Mouse (Mus musculus) right cerebral cortex, adult 18-20 months (tissue): ENCODE results near the gene Tax1bp1.
"Not testable (repeated sequence)": the region's sequence is repeated elsewhere in the genome, so short reads cannot be mapped to it uniquely, and the experiment has no call there.

Experiments used
- DNase-seq: peaks from one replicate; pipeline ENCODE4 v3.0.0; 2022; ENCODE audit warnings: mixed read lengths

The Tax1bp1 gene

DNA sequence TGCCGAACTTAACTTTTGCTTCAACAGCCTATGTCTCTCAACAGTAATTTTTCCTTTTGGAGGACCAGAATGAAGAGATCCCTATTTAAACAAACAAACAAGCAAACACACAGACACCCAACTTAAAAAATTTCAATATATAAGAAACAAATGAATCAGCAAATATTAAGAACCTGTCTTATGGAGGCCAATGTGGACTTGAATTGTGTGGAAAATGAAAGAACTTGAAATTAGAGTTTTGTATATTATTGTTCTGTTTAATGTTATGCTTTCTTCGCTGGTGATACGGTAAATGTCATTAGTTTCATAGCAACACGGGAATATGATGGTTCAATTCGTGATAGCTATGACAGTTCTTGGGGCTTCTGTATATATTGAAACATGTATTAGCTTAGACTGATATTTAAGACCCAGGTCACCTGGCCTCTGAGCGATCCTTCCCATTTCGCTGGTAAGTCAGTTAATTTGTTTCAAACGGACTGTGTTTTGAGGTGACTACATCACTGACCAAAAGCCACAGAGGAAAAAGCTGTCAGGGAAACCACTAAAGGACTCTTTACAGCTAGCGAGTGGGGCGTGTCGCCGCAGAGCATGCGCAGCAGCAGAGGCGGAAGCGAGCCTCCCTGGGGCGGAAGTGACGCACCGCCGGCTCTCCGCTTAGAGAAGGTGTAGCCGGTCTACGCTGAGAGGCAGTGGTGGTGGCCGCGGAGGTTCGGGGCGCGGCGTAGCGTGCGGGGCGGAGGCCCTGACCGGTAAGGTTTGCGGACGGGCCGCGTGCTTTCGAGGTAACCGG is at the start of gene Tax1bp1:
Tax1bp1 (plus strand) TSS at position 626 of the 793 bp plus-strand sequence.
- DNase-seq, result peak; percentile 95

- no peak for DNase-seq
Observed at GRCm38 (mm10) chr6:52667641-52668040, 45.9 kb upstream of the Tax1bp1 start.

GRCm38 (mm10) chr6:52669878-52670277 is 43.7 kb upstream of the Tax1bp1 start:
- not testable (repeated sequence) for DNase-seq

DNA sequence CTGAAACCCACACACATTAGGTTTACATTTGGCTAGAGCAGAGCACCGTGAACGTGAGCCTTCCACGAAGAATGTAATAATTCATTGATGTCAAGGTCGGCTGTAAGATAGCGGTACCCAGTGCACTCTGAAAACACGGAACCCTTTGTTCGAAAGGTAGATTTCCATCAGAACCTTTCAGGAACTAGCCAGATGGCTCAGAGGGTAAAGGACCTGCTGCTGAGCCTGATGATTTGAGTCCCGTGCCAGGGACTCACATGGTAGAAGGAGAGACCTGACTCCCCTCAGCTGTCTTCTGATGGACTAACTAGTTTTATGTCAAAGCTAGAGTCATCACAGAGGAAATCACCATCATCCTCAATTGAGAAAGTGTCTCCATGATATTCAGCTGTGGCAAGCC is 41.7 kb upstream of the Tax1bp1 start:
- no peak for DNase-seq

GRCm38 (mm10) chr6:52672539-52672938 is 41.0 kb upstream of the Tax1bp1 start:
- no peak for DNase-seq

DNA sequence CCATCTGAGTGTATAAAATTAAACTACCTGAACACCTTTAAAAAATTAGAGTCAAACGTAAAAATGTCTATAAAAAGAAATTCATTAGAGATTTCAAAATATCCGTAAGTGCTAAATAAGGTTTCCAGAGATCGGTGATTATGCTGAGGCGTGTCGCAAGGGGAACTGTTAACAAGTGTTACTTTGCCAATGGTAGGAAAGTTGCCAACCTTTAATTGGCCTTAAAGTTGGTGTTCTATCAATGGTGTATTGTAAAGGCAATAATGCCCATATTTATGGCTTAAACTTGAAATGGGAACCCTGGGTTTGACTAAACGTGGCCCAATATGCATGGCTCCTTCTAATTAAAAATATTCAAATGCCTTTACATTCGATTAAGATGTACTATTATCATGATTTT is 39.8 kb upstream of the Tax1bp1 start:
- no peak for DNase-seq

- no peak for DNase-seq
Observed at GRCm38 (mm10) chr6:52674541-52674940, 39.0 kb upstream of the Tax1bp1 start.

- no peak for DNase-seq
Observed at GRCm38 (mm10) chr6:52675222-52675921, 38.2 kb upstream of the Tax1bp1 start.

DNA sequence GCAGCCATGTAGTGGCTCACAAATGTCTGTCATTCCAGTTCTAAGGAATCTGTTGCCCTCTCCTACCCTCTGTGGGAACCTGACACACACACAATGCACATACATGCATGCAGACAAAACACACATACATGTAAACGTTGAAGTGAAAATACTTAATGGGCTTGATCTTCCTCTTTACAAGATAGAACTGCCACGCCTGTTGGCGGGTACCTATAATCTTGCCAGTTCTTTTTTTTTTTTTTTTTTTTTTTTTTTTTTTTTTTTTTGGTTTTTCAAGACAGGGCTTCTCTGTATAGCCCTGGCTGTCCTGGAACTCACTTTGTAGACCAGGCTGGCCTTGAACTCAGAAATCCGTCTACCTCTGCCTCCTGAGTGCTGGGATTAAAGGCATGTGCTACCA is 36.0 kb upstream of the Tax1bp1 start:
- not testable (repeated sequence) for DNase-seq

DNA sequence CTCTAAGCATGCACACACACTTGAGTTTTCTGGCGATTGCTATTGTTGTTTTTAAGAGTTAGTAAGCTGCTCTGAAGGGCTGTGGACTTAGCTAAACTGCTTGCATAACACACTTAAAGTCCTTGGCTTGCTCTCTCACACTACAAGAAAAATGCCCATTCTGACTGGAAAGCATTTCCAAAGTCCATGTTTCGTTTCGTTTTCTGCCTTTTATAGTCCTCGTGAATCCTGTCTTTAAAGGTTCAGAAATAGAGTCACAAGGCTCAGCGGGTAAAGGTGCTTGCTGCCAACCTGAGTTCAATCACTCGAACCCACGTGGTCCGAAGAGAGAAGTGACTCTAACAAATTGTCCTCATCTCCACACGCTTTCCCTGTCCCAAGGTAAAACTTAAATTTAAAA is 34.0 kb upstream of the Tax1bp1 start:
- no peak for DNase-seq

- no peak for DNase-seq
Observed at GRCm38 (mm10) chr6:52680458-52681032, 33.0 kb upstream of the Tax1bp1 start.

GRCm38 (mm10) chr6:52681847-52682485 is 31.6 kb upstream of the Tax1bp1 start:
- no peak for DNase-seq

- DNase-seq, result no peak
Observed at GRCm38 (mm10) chr6:52682607-52683006, 30.9 kb upstream of the Tax1bp1 start.

DNA sequence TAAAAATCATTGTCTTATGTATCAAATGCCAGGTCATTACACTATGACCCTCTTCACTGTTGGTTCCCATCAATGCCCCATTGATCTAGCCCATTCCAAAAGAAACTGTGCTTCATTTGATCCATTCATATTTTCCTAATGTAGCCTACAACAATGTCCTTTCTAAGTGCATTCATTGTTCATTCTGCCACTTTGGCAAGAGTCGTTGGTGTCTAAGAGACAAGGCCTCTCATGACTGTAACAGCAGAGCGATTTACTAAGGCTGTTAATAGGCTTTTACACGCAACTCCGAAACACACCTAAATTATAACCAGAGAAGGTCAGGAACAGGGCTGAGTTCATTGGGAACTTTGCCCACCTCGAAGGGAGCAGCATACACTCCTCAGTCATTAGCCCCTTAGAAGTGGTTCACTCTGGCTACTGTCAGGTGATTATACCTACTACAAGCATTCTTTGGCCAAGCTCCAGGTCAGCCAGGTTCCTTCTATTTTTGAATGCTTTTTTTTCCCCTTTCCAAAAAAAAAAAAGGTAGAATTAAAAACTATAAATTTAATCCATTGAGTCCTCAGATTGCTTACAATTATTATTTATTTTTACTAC is 26.5 kb upstream of the Tax1bp1 start:
- DNase-seq, result no peak

- no peak for DNase-seq
Observed at GRCm38 (mm10) chr6:52690365-52690764, 23.2 kb upstream of the Tax1bp1 start.

DNA sequence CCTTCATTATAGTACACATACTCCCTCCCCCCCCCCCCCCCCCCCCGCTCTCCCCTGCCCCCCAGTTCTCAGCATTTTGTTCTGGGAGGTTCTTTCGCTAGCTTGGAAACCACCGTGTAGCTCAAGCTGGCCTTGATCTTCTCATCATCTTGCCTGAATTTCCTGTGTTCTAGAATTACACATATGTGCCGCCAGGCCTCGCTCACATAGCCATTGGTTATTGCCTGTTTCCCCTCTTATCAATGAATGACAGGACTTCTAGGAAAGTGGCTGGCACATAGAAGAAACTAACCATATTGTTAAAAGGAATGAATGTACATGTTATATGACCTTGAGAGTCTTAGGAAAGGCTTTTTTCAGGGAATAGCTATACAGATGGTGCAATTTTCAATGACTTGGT is 21.7 kb upstream of the Tax1bp1 start:
- DNase-seq, result no peak

- DNase-seq, result no peak
Observed at GRCm38 (mm10) chr6:52692451-52693063, 21.0 kb upstream of the Tax1bp1 start.

GRCm38 (mm10) chr6:52697964-52698535 is 15.5 kb upstream of the Tax1bp1 start:
- no peak for DNase-seq

DNA sequence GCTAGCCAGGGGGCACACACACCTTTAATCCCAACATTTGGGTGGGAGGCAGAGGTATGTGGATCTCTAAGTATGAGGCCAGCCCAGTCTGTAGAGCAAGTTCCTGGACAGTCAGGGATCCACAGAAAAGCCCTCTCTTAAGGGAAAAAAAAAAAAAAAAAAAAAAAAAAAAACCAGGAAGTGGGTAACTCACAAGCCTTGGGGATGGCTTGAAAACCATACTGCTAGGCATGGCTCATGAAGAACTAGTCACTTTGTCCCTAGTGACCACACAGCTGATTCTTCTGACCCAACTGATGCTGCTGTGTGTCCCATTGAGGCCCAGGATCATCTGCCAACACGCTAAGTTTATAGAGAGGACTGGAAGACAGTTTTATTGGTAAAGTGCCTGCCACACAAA is 14.5 kb upstream of the Tax1bp1 start:
- no peak for DNase-seq

GRCm38 (mm10) chr6:52699899-52700298 is 13.6 kb upstream of the Tax1bp1 start:
- no peak for DNase-seq

GRCm38 (mm10) chr6:52703263-52703662 is 10.3 kb upstream of the Tax1bp1 start:
- no peak for DNase-seq

DNA sequence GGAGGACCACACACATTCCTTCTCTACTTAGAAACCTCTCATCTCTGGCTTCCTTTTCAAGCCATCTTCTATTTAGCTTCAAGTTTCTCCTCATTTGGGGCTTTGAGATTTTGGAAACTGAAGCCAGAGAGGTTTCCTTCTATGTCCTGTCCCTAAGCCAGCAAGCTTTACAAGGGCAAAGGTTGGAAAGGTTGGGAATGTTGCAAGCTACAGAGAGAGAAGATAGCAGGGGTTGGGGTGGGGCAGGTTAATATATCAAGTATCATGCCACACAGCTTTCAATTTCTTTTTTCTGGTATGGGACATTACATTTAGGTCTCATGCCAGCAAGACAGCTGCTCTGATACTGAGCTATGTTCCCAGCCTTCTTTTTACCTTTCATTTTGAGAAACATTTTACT is 8.2 kb upstream of the Tax1bp1 start:
- DNase-seq, result no peak
